In genomic region chr8:107291171-107291601, GRCm38 (mm10) we compare ENCODE assay signal across 19 mouse cellular contexts. TPM values are rescaled to one million over a fixed set of nuclear protein-coding genes. Genes with fewer than 3 reads are reported as not detected.
A peak's percentile ranks its signal among the peaks of the same experiment; 100 is the strongest.
DNase-seq lines count a peak whose midpoint lies in the region; ATAC-seq and TF ChIP-seq lines count a peak whose summit lies in the region.
"Had no signal": no experiment of that assay in that cellular context is flagged by ENCODE, and none has a peak within 500 bp of the region (broad histone marks: within the 10 kb centered on the region; RNA-seq: fewer than 3 reads in every experiment).

No protein-coding gene starts in this region.

- no peak overlapping the region for H3K4me3 ChIP-seq in ES-Bruce4 (ENCODE audit: low read depth, low read length)
- H3K4me3 ChIP-seq: embryonic facial prominence, embryonic 13.5 days; heart, adult 2 months; liver, embryonic 13.5 days; lung, embryonic 15.5 days; neural tube, embryonic 15.5 days had no signal

- no peak for TF ChIP-seq EP300 in ES-Bruce4 (IDR thresholded peaks at IDR 0.05; ENCODE audit: insufficient read depth, low read depth, low read length)

- no peaks in the 10 kb centered on the region for H3K36me3 ChIP-seq in ES-Bruce4 (ENCODE audit: control insufficient read depth, insufficient read depth, low read length, poor library complexity, severe bottlenecking)
- H3K36me3 ChIP-seq: embryonic facial prominence, embryonic 13.5 days; liver, embryonic 13.5 days; lung, embryonic 15.5 days; neural tube, embryonic 15.5 days had no signal

- no peak for TF ChIP-seq CTCF in ES-Bruce4 (IDR thresholded peaks at IDR 0.05; ENCODE audit: low read depth, low read length)

- H3K4me1 ChIP-seq in ES-Bruce4 (ENCODE audit: control insufficient read depth, insufficient read depth, low read length), result peaks cover 4% of the 10 kb centered on the region

- ATAC-seq in inflammation-experienced regulatory T-cells, adult 6 months, result peak; percentile 26
- ATAC-seq: hindbrain, embryonic 16.5 days had no signal

- TF ChIP-seq POLR2A in ES-Bruce4 (IDR thresholded peaks at IDR 0.05; ENCODE audit: insufficient read depth, low read length), result no peak

- no peak overlapping the region for H3K27ac ChIP-seq in ES-Bruce4 (ENCODE audit: insufficient read depth, low read length)
- H3K27ac ChIP-seq: embryonic facial prominence, embryonic 13.5 days; heart, adult 2 months; liver, embryonic 13.5 days; lung, embryonic 15.5 days; neural tube, embryonic 15.5 days had no signal

- DNase-seq in 3T3-L1 (ENCODE audit: low read depth, low spot score) (peak; percentile 68), 416B (ENCODE audit: low read depth) (peak; percentile 83)
- DNase-seq in thymus, adult 18-20 months, result no peak
- DNase-seq in T-cell, adult 2 months (ENCODE audit: low spot score), result no peak
- DNase-seq in right cerebral cortex, postnatal 25 days, result no peak
- DNase-seq: adrenal gland, postnatal 10 days; cerebellum, adult 18-20 months; heart, adult 2 months; heart, postnatal 14 days; kidney, adult 18-20 months; kidney, postnatal 14 days; liver, embryonic 13.5 days; thymus, postnatal 25 days had no signal

- no peaks in the 10 kb centered on the region for H3K27me3 ChIP-seq in ES-Bruce4 (ENCODE audit: control insufficient read depth, insufficient read depth, low read length, poor library complexity, severe bottlenecking)
- H3K27me3 ChIP-seq: embryonic facial prominence, embryonic 13.5 days; liver, embryonic 13.5 days; lung, embryonic 15.5 days; neural tube, embryonic 15.5 days had no signal

- no peaks in the 10 kb centered on the region for H3K9me3 ChIP-seq in ES-Bruce4 (replicated peaks; ENCODE audit: control insufficient read depth, insufficient read depth, low read length, poor library complexity, severe bottlenecking)
- H3K9me3 ChIP-seq: embryonic facial prominence, embryonic 13.5 days; liver, embryonic 13.5 days; lung, embryonic 15.5 days; neural tube, embryonic 15.5 days had no signal

- H3K9ac ChIP-seq in ES-Bruce4 (ENCODE audit: low read depth, poor library complexity, severe bottlenecking), result peak overlapping the region; percentile 100
- H3K9ac ChIP-seq: embryonic facial prominence, embryonic 13.5 days; liver, embryonic 13.5 days; lung, embryonic 15.5 days; neural tube, embryonic 15.5 days had no signal

RNA-seq across cellular contexts. Expression of gene Nfat5, which starts 2.1 kb away (rescaled TPM):
- polyA plus RNA-seq in ES-Bruce4 (2011; ENCODE audit: insufficient read depth, insufficient read length, low read depth, missing spikeins), result 53.6 and 65.0 TPM in 2 replicates
- 10 to 100 TPM; 12.7 to 23.8 (median 21.3) TPM for polyA plus RNA-seq in inflammation-experienced regulatory T-cells, adult 6 months (2017; shearing (Covaris generic))

Comparison
In these comparisons a context has a peak if more than half of its experiments do, and no peak if none do; other contexts are left out.
1. DNase-seq: peak in 3T3-L1 (single experiment) and 416B (single experiment); none in thymus, adult 18-20 months (0 of 2), T-cell, adult 2 months (single experiment) and right cerebral cortex, postnatal 25 days (single experiment).